8 mouse cellular contexts compared by ENCODE assay signal in the genomic region with DNA sequence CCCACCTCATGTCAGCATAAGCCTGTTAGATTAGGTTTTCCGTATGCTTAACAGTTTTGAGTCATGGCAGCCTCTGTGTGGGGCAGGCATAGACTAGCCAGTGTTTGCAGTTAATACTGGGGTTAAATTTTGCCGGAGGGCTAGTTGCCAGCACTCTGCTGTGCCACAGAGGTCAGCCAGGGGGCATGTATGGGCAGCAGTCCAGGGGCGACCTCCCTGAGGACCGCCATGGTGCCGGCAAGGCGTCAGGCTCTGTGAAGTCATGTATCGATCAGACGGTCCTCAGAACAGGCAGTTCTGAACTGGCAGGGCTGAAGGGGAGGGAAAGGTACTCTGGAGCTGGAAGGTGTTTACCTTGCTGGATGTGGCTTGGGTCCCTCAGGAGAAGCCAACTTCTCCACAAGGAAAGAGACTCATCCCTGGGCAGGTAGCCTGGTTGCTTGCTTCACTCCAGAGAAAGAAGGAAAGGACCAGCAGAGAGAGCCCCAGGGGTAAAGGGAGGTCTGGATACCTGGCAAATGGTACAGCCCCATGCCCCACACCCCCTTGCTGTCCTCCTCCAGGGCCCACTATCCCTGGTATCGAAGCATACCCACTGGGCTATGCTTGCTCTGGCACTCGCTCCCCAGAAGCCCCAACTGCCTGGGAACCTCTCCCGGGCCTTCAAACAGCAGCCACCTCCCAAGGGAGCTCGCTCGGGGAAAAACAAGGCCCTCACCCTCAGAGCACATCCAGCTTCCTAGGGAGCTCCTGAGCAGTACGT.
DNase-seq lines count a peak whose midpoint lies in the region; ATAC-seq lines count a peak whose summit lies in the region.

No protein-coding gene starts in this region.

- no peaks in the 10 kb centered on the region for H3K9me3 ChIP-seq in heart, embryonic 11.5 days (replicated peaks; ENCODE audit: control insufficient read depth, low read length)
- no peaks in the 10 kb centered on the region for H3K9me3 ChIP-seq in forebrain, embryonic 10.5 days
- H3K9me3 ChIP-seq in intestine, embryonic 15.5 days, result no peaks in the 10 kb centered on the region
- H3K9me3 ChIP-seq in midbrain, embryonic 13.5 days, result no peaks in the 10 kb centered on the region

- H3K36me3 ChIP-seq in heart, embryonic 11.5 days (ENCODE audit: control insufficient read depth, insufficient read depth, low read length), result 0 out of 2 replicates have a peak, but pooled peaks cover 2% of the 10 kb centered on the region
- H3K36me3 ChIP-seq in forebrain, embryonic 10.5 days (replicated peaks), result peaks cover 41% of the 10 kb centered on the region
- no peaks in the 10 kb centered on the region for H3K36me3 ChIP-seq in intestine, embryonic 15.5 days
- no peaks in the 10 kb centered on the region for H3K36me3 ChIP-seq in midbrain, embryonic 13.5 days

- no peak for ATAC-seq in heart, embryonic 11.5 days (replicated peaks; ENCODE audit: insufficient number of reproducible peaks, low FRiP score, low TSS enrichment)
- no peak for ATAC-seq in intestine, embryonic 15.5 days
- ATAC-seq in midbrain, embryonic 13.5 days, result no peak

- peak overlapping the region; percentile 71 for H3K27ac ChIP-seq in heart, embryonic 11.5 days (ENCODE audit: low read depth, low read length)
- H3K27ac ChIP-seq in forebrain, embryonic 10.5 days, result peak overlapping the region; percentile 66
- H3K27ac ChIP-seq in intestine, embryonic 15.5 days, result peak overlapping the region; percentile 75
- H3K27ac ChIP-seq in midbrain, embryonic 13.5 days, result peak overlapping the region; percentile 81

- H3K4me2 ChIP-seq in heart, embryonic 11.5 days, result peak overlapping the region; percentile 37
- peak overlapping the region; percentile 23 for H3K4me2 ChIP-seq in intestine, embryonic 15.5 days (replicated peaks)
- peak overlapping the region; percentile 92 for H3K4me2 ChIP-seq in midbrain, embryonic 13.5 days (replicated peaks)

- H3K27me3 ChIP-seq in heart, embryonic 11.5 days (ENCODE audit: control insufficient read depth, insufficient read depth, low read length), result no peaks in the 10 kb centered on the region
- H3K27me3 ChIP-seq in forebrain, embryonic 10.5 days (ENCODE audit: poor library complexity, severe bottlenecking), result no peaks in the 10 kb centered on the region
- no peaks in the 10 kb centered on the region for H3K27me3 ChIP-seq in intestine, embryonic 15.5 days (replicated peaks)
- H3K27me3 ChIP-seq in midbrain, embryonic 13.5 days, result no peaks in the 10 kb centered on the region

- peaks cover 77% of the 10 kb centered on the region for H3K4me1 ChIP-seq in heart, embryonic 11.5 days (ENCODE audit: control insufficient read depth, insufficient read depth, low read length)
- peaks cover 91% of the 10 kb centered on the region for H3K4me1 ChIP-seq in forebrain, embryonic 10.5 days
- peaks cover 73% of the 10 kb centered on the region for H3K4me1 ChIP-seq in intestine, embryonic 15.5 days (replicated peaks)
- H3K4me1 ChIP-seq in midbrain, embryonic 13.5 days (replicated peaks), result peaks cover 86% of the 10 kb centered on the region

- no peak overlapping the region for H3K4me3 ChIP-seq in heart, embryonic 11.5 days (ENCODE audit: low read depth, low read length)
- H3K4me3 ChIP-seq in forebrain, embryonic 10.5 days, result 0 out of 2 replicates have a peak overlapping the region, but pooled peaks have one; percentile 7
- H3K4me3 ChIP-seq in intestine, embryonic 15.5 days (replicated peaks), result no peak overlapping the region
- H3K4me3 ChIP-seq in midbrain, embryonic 13.5 days (replicated peaks), result peak overlapping the region; percentile 31

- DNase-seq in heart, adult 8-10 months (ENCODE audit: low spot score), result no peak
- DNase-seq in forebrain, embryonic 10.5 days (ENCODE audit: extremely low spot score, low spot score), result no peak
- no peak for DNase-seq in natural killer cell, adult 2 months (ENCODE audit: low spot score in 2 of 2)
- DNase-seq in urinary bladder, postnatal 25 days (ENCODE audit: low spot score), result no peak
- no peak for DNase-seq in right cerebral cortex, adult 2 months (ENCODE audit: low spot score in 2 of 2)

- WGBS in heart, embryonic 11.5 days (ENCODE audit: insufficient replicate concordance), result 55% methylated on average over 14 of the region's 14 CpGs
- WGBS in forebrain, embryonic 10.5 days, result 74% methylated on average over 14 of the region's 14 CpGs
- 41% methylated on average over 14 of the region's 14 CpGs for WGBS in intestine, embryonic 15.5 days
- WGBS in midbrain, embryonic 13.5 days, result 57% methylated on average over 14 of the region's 14 CpGs

- 0 out of 2 replicates have a peak overlapping the region, but pooled peaks have one; percentile 34 for H3K9ac ChIP-seq in heart, embryonic 11.5 days (ENCODE audit: low read depth, low read length)
- H3K9ac ChIP-seq in intestine, embryonic 15.5 days, result peak overlapping the region; percentile 28; the same call in 1 of the 2 replicates
- peak overlapping the region; percentile 66 for H3K9ac ChIP-seq in midbrain, embryonic 13.5 days (replicated peaks)

Comparison
In these comparisons a context has a peak if more than half of its experiments do, and no peak if none do; other contexts are left out.
1. H3K4me2 ChIP-seq: peak in every context shown above with its lines; median percentile 92 in midbrain, embryonic 13.5 days; 37 in heart, embryonic 11.5 days; 23 in intestine, embryonic 15.5 days.
2. H3K4me3 ChIP-seq: peak in forebrain, embryonic 10.5 days (single experiment) and midbrain, embryonic 13.5 days (single experiment); none in heart, embryonic 11.5 days (single experiment) and intestine, embryonic 15.5 days (single experiment).
3. Peak in every context shown above with its lines, with median percentiles within 50 percentile points of each other: H3K27ac ChIP-seq and H3K9ac ChIP-seq.